Mouse (Mus musculus) embryonic facial prominence, embryonic 11.5 days (tissue): Measurements from ENCODE around the gene Csf2rb2. TPM values are rescaled to one million over a fixed set of nuclear protein-coding genes. Genes with fewer than 3 reads are reported as not detected.
"Not testable (repeated sequence)": the region's sequence is repeated elsewhere in the genome, so short reads cannot be mapped to it uniquely, and the experiment has no call there.

Source experiments
- ATAC-seq: fragments of 200-750 bp; cut with Nextera tagmentation; replicated peaks from 2 replicates; pipeline ENCODE4 v1.8.0; 2017; ENCODE audit warnings: low read depth; ENCODE audit not compliant: insufficient number of reproducible peaks, low FRiP score, low TSS enrichment
- DNase-seq: peaks from one replicate; pipeline ENCODE4 v3.0.0-alpha.2; 2015; ENCODE audit warnings: low spot score
- H3K27ac ChIP-seq: fragments of 300-500 bp; sonication (generic); replicated peaks from 2 replicates; pipeline ENCODE4 v1.5.1; 2014; ENCODE audit warnings: mild to moderate bottlenecking, low read depth, low read length, control low read depth
- H3K27me3 ChIP-seq: fragments of 300-500 bp; sonication (generic); 2 replicates; pipeline ENCODE4 v1.6.1; 2014; ENCODE audit warnings: mild to moderate bottlenecking, low read length, moderate library complexity, mixed read lengths; ENCODE audit not compliant: control insufficient read depth, insufficient read depth
- H3K36me3 ChIP-seq: fragments of 300-500 bp; sonication (generic); replicated peaks from 2 replicates; pipeline ENCODE4 v1.6.1; 2014; ENCODE audit warnings: low read depth, mild to moderate bottlenecking, low read length, moderate library complexity, mixed read lengths; ENCODE audit not compliant: control insufficient read depth, insufficient read depth
- H3K4me1 ChIP-seq: fragments of 300-500 bp; sonication (generic); 2 replicates; pipeline ENCODE4 v1.6.1; 2014; ENCODE audit warnings: low read length, mixed read lengths; ENCODE audit not compliant: control insufficient read depth, insufficient read depth
- H3K4me2 ChIP-seq: fragments of 300-500 bp; sonication (generic); 2 replicates; pipeline ENCODE4 v1.6.1; 2014; ENCODE audit warnings: low read depth, mild to moderate bottlenecking, control low read depth, low read length, moderate library complexity
- H3K4me3 ChIP-seq: fragments of 300-500 bp; sonication (generic); 2 replicates; pipeline ENCODE4 v1.5.1; 2014; ENCODE audit warnings: low read depth, low read length, control low read depth
- H3K9ac ChIP-seq: fragments of 300-500 bp; sonication (generic); replicated peaks from 2 replicates; pipeline ENCODE4 v1.6.1; 2014; ENCODE audit warnings: mild to moderate bottlenecking, control low read depth, low read length
- H3K9me3 ChIP-seq: fragments of 300-500 bp; sonication (generic); replicated peaks from 2 replicates; pipeline ENCODE4 v1.6.1; 2016; ENCODE audit warnings: mild to moderate bottlenecking, low read length, inconsistent platforms, mixed read lengths; ENCODE audit not compliant: control insufficient read depth
- WGBS: fragments of 180-500 bp; shearing (Covaris S2); extraction: QIAGEN DNeasy Blood & Tissue Kit; methylation state at CpG from one replicate; pipeline ENCODE4 v1.1.7; 2014; 5-methylcytosine and 5-hydroxymethylcytosine counted together
- polyA plus RNA-seq: library from polyadenylated mRNA; unstranded; fragments of >200 nt; fragmentation: Nextera tagmentation; extraction: Ambion mirVana; gene quantifications from 2 replicates; pipeline ENCODE4 v1.2.1, GENCODE M21; 2014

The Csf2rb2 gene
- polyA plus RNA-seq, 1 experiment from 2014 or later, result 0.38 TPM

- no peak overlapping the region for H3K9ac ChIP-seq
- H3K4me2 ChIP-seq, result no peak overlapping the region
- no peak for ATAC-seq
- H3K27ac ChIP-seq, result no peak overlapping the region
- no peak for DNase-seq
- H3K36me3 ChIP-seq, result no peaks in the 10 kb centered on the region
- H3K4me3 ChIP-seq, result no peak overlapping the region
- H3K27me3 ChIP-seq, result no peaks in the 10 kb centered on the region
- 72% methylated on average over 6 of the region's 6 CpGs for WGBS
- H3K9me3 ChIP-seq, result no peaks in the 10 kb centered on the region
- H3K4me1 ChIP-seq, result no peaks in the 10 kb centered on the region
Measured at GRCm38 (mm10) chr15:78332981-78333380, 27.5 kb upstream of the Csf2rb2 start.

- Histone ChIP-seq H3K36me3 (no peaks in the 10 kb centered on the region), H3K4me1 (no peaks in the 10 kb centered on the region)
- 61% methylated on average over 5 of the region's 5 CpGs for WGBS
Measured at GRCm38 (mm10) chr15:78331523-78332340, 26.2 kb upstream of the Csf2rb2 start.

GRCm38 (mm10) chr15:78330706-78331105 lies 25.2 kb upstream of the Csf2rb2 start:
- Histone ChIP-seq H3K9ac (no peak overlapping the region), H3K4me3 (no peak overlapping the region), H3K4me2 (no peak overlapping the region), H3K9me3 (no peaks in the 10 kb centered on the region), H3K36me3 (no peaks in the 10 kb centered on the region), H3K4me1 (no peaks in the 10 kb centered on the region), H3K27me3 (no peaks in the 10 kb centered on the region), H3K27ac (no peak overlapping the region)
- 80% methylated on average over 4 of the region's 4 CpGs for WGBS
- ATAC-seq (no peak), DNase-seq (no peak)

More at GRCm38 (mm10) chr15:78331523-78332340, 26.2 kb upstream of the Csf2rb2 start:
- no peaks in the 10 kb centered on the region for H3K9me3 ChIP-seq
- ATAC-seq (no peak), DNase-seq (no peak)
- H3K4me2 ChIP-seq, result no peak overlapping the region
- no peak overlapping the region for H3K9ac ChIP-seq
- no peak overlapping the region for H3K27ac ChIP-seq
- H3K27me3 ChIP-seq, result no peaks in the 10 kb centered on the region
- H3K4me3 ChIP-seq, result no peak overlapping the region

- H3K4me2 ChIP-seq, H3K9ac ChIP-seq, H3K27ac ChIP-seq, H3K27me3 ChIP-seq, H3K4me3 ChIP-seq, H3K36me3 ChIP-seq, ATAC-seq, DNase-seq, H3K4me1 ChIP-seq, H3K9me3 ChIP-seq: not testable (repeated sequence)
- WGBS, result 88% methylated on average over 6 of the region's 6 CpGs
Measured at GRCm38 (mm10) chr15:78329972-78330371, 24.5 kb upstream of the Csf2rb2 start.

- H3K27me3 ChIP-seq, result no peaks in the 10 kb centered on the region
- no peaks in the 10 kb centered on the region for H3K36me3 ChIP-seq
- DNase-seq (no peak), ATAC-seq (no peak)
- no peak overlapping the region for H3K9ac ChIP-seq
- WGBS, result 87% methylated on average over 3 of the region's 3 CpGs
- H3K27ac ChIP-seq, result no peak overlapping the region
- no peak overlapping the region for H3K4me3 ChIP-seq
- no peaks in the 10 kb centered on the region for H3K4me1 ChIP-seq
- H3K9me3 ChIP-seq, result no peaks in the 10 kb centered on the region
- no peak overlapping the region for H3K4me2 ChIP-seq
Measured at GRCm38 (mm10) chr15:78328520-78329097, 23.1 kb upstream of the Csf2rb2 start.

GRCm38 (mm10) chr15:78327753-78328341 lies 22.3 kb upstream of the Csf2rb2 start:
- H3K4me3 ChIP-seq, H3K4me1 ChIP-seq, H3K27ac ChIP-seq, H3K27me3 ChIP-seq, H3K36me3 ChIP-seq, H3K9ac ChIP-seq, H3K4me2 ChIP-seq, DNase-seq, H3K9me3 ChIP-seq, ATAC-seq: not testable (repeated sequence)
- WGBS, result 76% methylated on average over 6 of the region's 6 CpGs

- no peaks in the 10 kb centered on the region for H3K9me3 ChIP-seq
- H3K27me3 ChIP-seq, result no peaks in the 10 kb centered on the region
- WGBS, result 85% methylated on average over 10 of the region's 10 CpGs
- H3K4me3 ChIP-seq, result no peak overlapping the region
- H3K27ac ChIP-seq, result no peak overlapping the region
- no peak overlapping the region for H3K9ac ChIP-seq
- no peaks in the 10 kb centered on the region for H3K4me1 ChIP-seq
- no peaks in the 10 kb centered on the region for H3K36me3 ChIP-seq
- H3K4me2 ChIP-seq, result no peak overlapping the region
- DNase-seq (no peak), ATAC-seq (no peak)
Measured at GRCm38 (mm10) chr15:78326747-78327146, 21.2 kb upstream of the Csf2rb2 start.
